Mouse (Mus musculus) forebrain, embryonic 16.5 days (tissue): Measurements from ENCODE around the gene Mgat5. TPM values are rescaled to one million over a fixed set of nuclear protein-coding genes. Genes with fewer than 3 reads are reported as not detected.

Experiments
- ATAC-seq: fragments of 200-750 bp; cut with Nextera tagmentation; 2 replicates; pipeline ENCODE4 v1.8.0; 2017; ENCODE audit warnings: mild to moderate bottlenecking, moderate library complexity
- H3K27ac ChIP-seq: fragments of 300-500 bp; sonication (generic); 2 replicates; pipeline ENCODE4 v1.5.1; 2014; ENCODE audit warnings: low read length, control low read depth
- H3K27me3 ChIP-seq: fragments of 300-500 bp; sonication (generic); replicated peaks from 2 replicates; pipeline ENCODE4 v1.6.1; 2014; ENCODE audit warnings: low read length; ENCODE audit not compliant: control insufficient read depth, insufficient read depth
- H3K36me3 ChIP-seq: fragments of 300-500 bp; sonication (generic); 2 replicates; pipeline ENCODE4 v1.6.1; 2014; ENCODE audit not compliant: control insufficient read depth, insufficient read depth
- H3K4me1 ChIP-seq: fragments of 300-500 bp; sonication (generic); replicated peaks from 2 replicates; pipeline ENCODE4 v1.6.1; 2014; ENCODE audit warnings: low read length; ENCODE audit not compliant: control insufficient read depth, insufficient read depth
- H3K4me2 ChIP-seq: fragments of 300-500 bp; sonication (generic); 2 replicates; pipeline ENCODE4 v1.6.1; 2014; ENCODE audit warnings: mild to moderate bottlenecking, low read length, control low read depth
- H3K4me3 ChIP-seq: fragments of 300-500 bp; sonication (generic); replicated peaks from 2 replicates; pipeline ENCODE4 v1.5.1; 2014; ENCODE audit warnings: mild to moderate bottlenecking, low read length, control low read depth
- H3K9ac ChIP-seq: fragments of 300-500 bp; sonication (generic); replicated peaks from 2 replicates; pipeline ENCODE4 v1.6.1; 2014; ENCODE audit warnings: low read depth, low read length, control low read depth
- H3K9me3 ChIP-seq: fragments of 300-500 bp; sonication (generic); 2 replicates; pipeline ENCODE4 v1.6.1; 2016; ENCODE audit warnings: low read length; ENCODE audit not compliant: control insufficient read depth
- WGBS: fragments of 180-500 bp; shearing (Covaris S2); extraction: QIAGEN DNeasy Blood & Tissue Kit; methylation state at CpG from one replicate; pipeline ENCODE4 v1.1.7; 2014; 5-methylcytosine and 5-hydroxymethylcytosine counted together
- polyA plus RNA-seq: library from polyadenylated mRNA; unstranded; fragments of >200 nt; fragmentation: Nextera tagmentation; extraction: Ambion mirVana; gene quantifications from 2 replicates; pipeline ENCODE4 v1.2.1, GENCODE M21; 2015

Mgat5 gene
- polyA plus RNA-seq, 1 experiment from 2014 or later = 14.8 TPM

DNA sequence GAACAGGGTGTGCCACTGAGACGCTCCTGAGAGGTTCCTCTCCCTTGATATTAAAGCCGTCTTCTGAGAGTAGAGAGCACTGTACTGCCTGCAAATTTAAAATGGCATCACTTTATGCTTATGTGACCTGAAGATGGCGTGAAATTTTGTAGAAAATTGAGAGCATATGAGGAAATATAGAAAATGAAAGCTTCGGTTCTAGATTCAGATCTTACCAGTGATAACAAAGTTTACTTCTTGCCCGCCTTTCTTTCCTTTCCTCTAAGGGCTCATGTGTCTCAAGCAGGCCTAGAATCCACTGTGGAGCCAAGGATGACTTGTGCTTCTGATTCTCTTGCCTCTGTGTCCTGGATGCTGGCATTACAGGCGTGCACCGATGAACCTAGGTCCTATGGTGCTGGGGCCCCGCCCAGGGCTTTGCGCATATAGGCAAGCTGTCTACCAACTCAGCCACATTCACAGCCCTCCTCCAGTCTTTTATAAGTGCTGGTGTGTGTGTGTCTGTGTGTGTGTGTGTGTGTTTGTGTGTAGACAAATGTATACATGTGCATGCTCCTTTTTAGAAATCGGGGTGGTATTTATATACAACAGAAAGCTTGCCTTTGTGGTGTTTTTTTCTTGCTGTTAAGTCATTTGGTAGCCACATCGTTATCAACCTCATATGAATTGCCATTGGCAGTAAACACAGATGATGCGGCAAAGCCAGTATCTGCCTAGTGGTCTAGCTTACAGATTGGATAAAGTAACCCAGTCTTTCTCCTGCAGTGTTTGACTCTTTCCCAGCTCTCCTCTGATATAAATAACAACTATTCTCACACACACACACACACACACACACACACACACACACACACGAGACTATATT is 111.2 kb downstream of the Mgat5 start:
- 85% methylated on average over 13 of the region's 13 CpGs for WGBS
- H3K36me3 ChIP-seq = peaks cover 4% of the 10 kb centered on the region; the same call in 1 of the 2 replicates
- H3K4me2 ChIP-seq = no peak overlapping the region
- no peaks in the 10 kb centered on the region for H3K9me3 ChIP-seq
- H3K4me3 ChIP-seq = no peak overlapping the region
- H3K9ac ChIP-seq = no peak overlapping the region
- H3K27me3 ChIP-seq = no peaks in the 10 kb centered on the region
- H3K27ac ChIP-seq = no peak overlapping the region
- H3K4me1 ChIP-seq = 0 out of 2 replicates have a peak, but pooled peaks cover 4% of the 10 kb centered on the region
- no peak for ATAC-seq

- no peak for ATAC-seq
- no peak overlapping the region for H3K27ac ChIP-seq
- no peaks in the 10 kb centered on the region for H3K27me3 ChIP-seq
- peaks cover 4% of the 10 kb centered on the region; the same call in 1 of the 2 replicates for H3K36me3 ChIP-seq
- 0 out of 2 replicates have a peak, but pooled peaks cover 4% of the 10 kb centered on the region for H3K4me1 ChIP-seq
- no peak overlapping the region for H3K4me2 ChIP-seq
- H3K9me3 ChIP-seq = no peaks in the 10 kb centered on the region
- H3K9ac ChIP-seq = no peak overlapping the region
- H3K4me3 ChIP-seq = no peak overlapping the region
- WGBS = 55% methylated on average over 6 of the region's 6 CpGs
These were observed 111.8 kb downstream of the Mgat5 start for GRCm38 (mm10) chr1:127316651-127317050.

DNA sequence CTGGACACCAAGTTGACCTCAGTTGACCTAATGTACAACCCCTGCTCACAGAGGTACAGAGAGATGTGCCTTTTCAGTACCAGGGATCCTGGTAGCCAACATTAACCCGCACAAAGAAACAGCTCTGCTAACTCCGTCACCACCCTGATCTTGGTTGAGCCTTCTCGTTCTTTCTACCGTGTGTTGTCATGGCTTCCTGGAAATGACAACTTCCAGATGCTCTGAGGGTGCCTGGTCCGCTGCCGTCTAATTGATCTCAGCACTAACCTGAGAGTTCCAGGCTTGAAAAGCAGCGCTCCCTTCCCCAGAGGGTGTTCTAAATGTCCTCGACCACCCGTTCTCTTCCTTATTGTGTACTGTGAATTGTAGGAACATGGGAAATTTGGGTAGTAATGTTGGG is 112.7 kb downstream of the Mgat5 start:
- no peaks in the 10 kb centered on the region for H3K27me3 ChIP-seq
- no peak for ATAC-seq
- 86% methylated on average over 9 of the region's 9 CpGs for WGBS
- H3K27ac ChIP-seq = no peak overlapping the region
- no peak overlapping the region for H3K9ac ChIP-seq
- H3K4me2 ChIP-seq = no peak overlapping the region
- H3K4me3 ChIP-seq = no peak overlapping the region
- no peaks in the 10 kb centered on the region for H3K9me3 ChIP-seq
- H3K4me1 ChIP-seq = 0 out of 2 replicates have a peak, but pooled peaks cover 4% of the 10 kb centered on the region
- peaks cover 4% of the 10 kb centered on the region; the same call in 1 of the 2 replicates for H3K36me3 ChIP-seq

DNA sequence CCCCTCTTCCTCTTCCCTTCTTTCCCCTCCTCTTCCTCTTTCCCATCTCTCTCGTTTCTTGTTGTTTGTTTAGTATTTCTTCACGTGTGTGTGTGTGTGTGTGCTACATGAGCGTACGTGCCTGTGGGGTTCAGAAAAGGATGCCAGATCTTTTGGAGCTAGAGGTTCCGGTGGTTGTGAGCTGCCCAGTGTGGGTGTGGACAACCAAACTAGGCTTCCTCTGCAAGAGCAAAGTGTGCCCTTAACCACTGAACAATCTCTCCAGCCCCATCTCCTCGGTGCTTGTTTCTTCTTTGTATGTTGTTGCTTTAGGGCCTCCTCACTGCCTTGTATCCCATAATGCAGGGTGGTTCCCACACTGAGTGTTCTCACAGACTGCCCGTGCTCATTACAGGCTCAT is 113.7 kb downstream of the Mgat5 start:
- 82% methylated on average over 7 of the region's 7 CpGs for WGBS
- H3K27ac ChIP-seq = no peak overlapping the region
- no peaks in the 10 kb centered on the region for H3K9me3 ChIP-seq
- H3K27me3 ChIP-seq = no peaks in the 10 kb centered on the region
- no peak overlapping the region for H3K4me3 ChIP-seq
- peaks cover 4% of the 10 kb centered on the region; the same call in 1 of the 2 replicates for H3K36me3 ChIP-seq
- ATAC-seq = no peak
- H3K4me1 ChIP-seq = 0 out of 2 replicates have a peak, but pooled peaks cover 2% of the 10 kb centered on the region
- no peak overlapping the region for H3K4me2 ChIP-seq
- H3K9ac ChIP-seq = no peak overlapping the region

DNA sequence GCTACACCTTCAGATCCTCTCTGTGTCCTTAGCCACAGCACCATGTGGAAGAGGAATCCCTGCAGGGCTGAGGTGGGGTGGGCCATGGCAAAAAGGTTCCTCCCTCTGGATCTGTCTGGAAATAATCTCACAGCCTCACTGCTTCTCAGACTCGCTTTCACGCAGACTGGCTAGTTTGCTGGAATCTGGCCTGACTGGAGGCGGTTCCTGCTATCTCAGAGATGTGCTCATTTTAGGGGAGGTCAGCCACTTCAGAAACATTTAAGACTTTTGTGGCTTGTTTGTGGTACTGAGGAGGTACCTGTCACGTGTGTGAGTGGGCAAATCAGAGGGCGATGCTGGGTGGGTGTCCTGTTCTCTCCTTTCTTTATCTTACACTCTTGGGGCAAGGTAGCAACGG is 115.0 kb downstream of the Mgat5 start:
- no peak overlapping the region for H3K4me3 ChIP-seq
- H3K36me3 ChIP-seq = peaks cover 4% of the 10 kb centered on the region; the same call in 1 of the 2 replicates
- no peaks in the 10 kb centered on the region for H3K9me3 ChIP-seq
- H3K27me3 ChIP-seq = no peaks in the 10 kb centered on the region
- no peak overlapping the region for H3K27ac ChIP-seq
- no peak overlapping the region for H3K9ac ChIP-seq
- no peak for ATAC-seq
- WGBS = 85% methylated on average over 6 of the region's 6 CpGs
- H3K4me1 ChIP-seq = no peaks in the 10 kb centered on the region
- no peak overlapping the region for H3K4me2 ChIP-seq

- Histone ChIP-seq H3K27me3 (no peaks in the 10 kb centered on the region), H3K9ac (no peak overlapping the region), H3K27ac (no peak overlapping the region), H3K4me1 (no peaks in the 10 kb centered on the region), H3K4me2 (no peak overlapping the region), H3K36me3 (peaks cover 4% of the 10 kb centered on the region; the same call in 1 of the 2 replicates), H3K9me3 (no peaks in the 10 kb centered on the region), H3K4me3 (no peak overlapping the region)
- ATAC-seq = no peak
- 89% methylated on average over 10 of the region's 10 CpGs for WGBS
These were observed 116.1 kb downstream of the Mgat5 start for GRCm38 (mm10) chr1:127320956-127321355.

DNA sequence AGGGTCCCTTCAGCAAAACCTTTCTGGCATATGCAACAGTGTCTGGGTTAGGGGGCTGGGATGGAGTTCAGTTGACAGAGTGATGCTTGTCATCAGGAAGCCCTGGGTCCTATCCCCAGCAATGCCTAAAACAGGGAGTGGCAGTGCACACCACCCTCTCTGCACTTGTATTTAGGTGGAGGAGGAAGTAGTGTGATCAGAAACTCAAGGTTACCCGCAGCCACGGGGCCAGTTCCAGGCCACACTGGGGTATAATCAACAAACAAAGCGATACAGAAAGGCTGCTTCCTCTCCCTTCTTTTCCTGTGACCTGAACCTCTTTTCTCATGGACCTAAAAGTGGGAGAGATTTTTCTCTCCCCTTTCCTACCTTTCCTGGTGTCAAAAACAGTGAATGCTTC is 116.8 kb downstream of the Mgat5 start:
- 84% methylated on average over 3 of the region's 3 CpGs for WGBS
- ATAC-seq = no peak

DNA sequence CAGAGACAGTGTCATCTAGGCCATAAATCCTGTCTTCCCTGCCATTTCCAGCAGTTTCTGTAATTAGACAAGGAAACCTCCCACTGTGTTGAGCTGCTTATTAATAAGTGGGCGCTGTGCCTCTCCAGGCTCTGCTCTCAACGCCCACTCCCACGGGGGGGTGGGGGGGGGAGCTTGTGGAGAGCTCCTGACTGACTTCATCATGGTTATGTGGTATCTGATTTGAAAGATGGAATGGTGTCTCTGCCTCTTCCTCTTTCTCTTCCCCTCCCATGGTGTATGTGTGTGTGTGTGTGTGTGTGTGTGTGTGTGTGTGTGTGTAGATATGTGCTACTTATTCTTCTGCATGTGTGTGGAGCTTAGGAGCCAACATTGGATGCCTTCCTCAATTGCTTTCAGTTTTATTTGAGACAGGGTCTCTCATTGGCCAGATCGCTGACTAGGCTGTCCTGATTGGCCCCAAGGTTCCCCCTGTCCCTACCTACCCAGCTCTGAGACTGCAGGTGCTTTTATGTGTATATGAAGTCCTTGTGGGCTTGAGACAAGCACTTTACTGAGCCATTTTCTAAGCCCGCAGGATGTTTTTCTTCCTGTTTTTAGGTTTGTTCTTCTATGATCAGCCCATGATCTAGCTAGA is 117.5 kb downstream of the Mgat5 start:
- peaks cover 4% of the 10 kb centered on the region; the same call in 1 of the 2 replicates for H3K36me3 ChIP-seq
- no peak overlapping the region for H3K9ac ChIP-seq
- H3K9me3 ChIP-seq = no peaks in the 10 kb centered on the region
- H3K4me1 ChIP-seq = no peaks in the 10 kb centered on the region
- H3K27me3 ChIP-seq = no peaks in the 10 kb centered on the region
- no peak overlapping the region for H3K4me3 ChIP-seq
- no peak overlapping the region for H3K27ac ChIP-seq
- 62% methylated on average over 5 of the region's 5 CpGs for WGBS
- H3K4me2 ChIP-seq = no peak overlapping the region
- peak; percentile 29; the same call in 1 of the 2 replicates for ATAC-seq

More for the DNA sequence above, 116.8 kb downstream of the Mgat5 start:
- Histone ChIP-seq H3K4me2 (no peak overlapping the region), H3K4me1 (no peaks in the 10 kb centered on the region), H3K36me3 (peaks cover 4% of the 10 kb centered on the region; the same call in 1 of the 2 replicates), H3K27ac (no peak overlapping the region), H3K27me3 (no peaks in the 10 kb centered on the region), H3K9ac (no peak overlapping the region), H3K9me3 (no peaks in the 10 kb centered on the region), H3K4me3 (no peak overlapping the region)

GRCm38 (mm10) chr1:127325601-127326198 is 120.9 kb downstream of the Mgat5 start:
- 76% methylated on average over 8 of the region's 8 CpGs for WGBS
- H3K9ac ChIP-seq = no peak overlapping the region
- H3K4me2 ChIP-seq = no peak overlapping the region
- H3K36me3 ChIP-seq = peaks cover 3% of the 10 kb centered on the region; the same call in 1 of the 2 replicates
- no peak overlapping the region for H3K27ac ChIP-seq
- no peaks in the 10 kb centered on the region for H3K27me3 ChIP-seq
- no peak for ATAC-seq
- no peak overlapping the region for H3K4me3 ChIP-seq
- H3K9me3 ChIP-seq = no peaks in the 10 kb centered on the region
- H3K4me1 ChIP-seq = no peaks in the 10 kb centered on the region
